Mouse (Mus musculus) spleen, adult 2 months (tissue): ENCODE results near the gene Cmas.

Experiments used
- CTCF ChIP-seq: fragments of 200-500 bp; IDR thresholded peaks from 2 replicates; pipeline ENCODE4 v1.5.1; 2011; ENCODE audit warnings: mild to moderate bottlenecking, inconsistent platforms; ENCODE audit not compliant: insufficient read depth, insufficient read length, insufficient replicate concordance; ENCODE audit errors: extremely low read depth
- POLR2A ChIP-seq: fragments of 200-500 bp; IDR thresholded peaks from 2 replicates; pipeline ENCODE4 v1.6.1; 2011; ENCODE audit warnings: low read depth, low read length, inconsistent platforms

GRCm38 (mm10) chr6:142801687-142802086 is 45.2 kb downstream of the Cmas start:
- TF ChIP-seq CTCF (no peak), POLR2A (no peak)
